Mouse (Mus musculus) heart, postnatal 10 days (tissue): ENCODE measurements at regions not wholly inside any gene's neighbourhood (a gene's known extent, or its start where the extent isn't known, plus 50 kb on each side); places are given as distances from the start of the nearest gene placed in this dataset.

ENCODE experiments used
- DNase-seq, 2 experiments: peaks; one replicate each; pipeline ENCODE4 v3.0.0; 2021
- intact Hi-C: fragments of 180-260 bp; cut with DNase I; formaldehyde crosslinking; loops from one replicate; pipeline ENCODE4 v1.15.1; 2025

GRCm38 (mm10) chr3:120123155-120123554 lies 338.9 kb upstream of the Ptbp2 start:
- intact Hi-C loops: no loop called here
- no peak for DNase-seq

- intact Hi-C loops: no loop called here
- DNase-seq: no peak
Measured at GRCm38 (mm10) chr3:120083171-120083932, 299.1 kb upstream of the Ptbp2 start.

- intact Hi-C loops: no loop called here
- DNase-seq: no peak
Measured at GRCm38 (mm10) chr3:120073528-120073927, 289.3 kb upstream of the Ptbp2 start.

GRCm38 (mm10) chr3:120065714-120066113 lies 281.4 kb upstream of the Ptbp2 start:
- intact Hi-C loops: no loop called here
- DNase-seq: peak; percentile 24 to 31

GRCm38 (mm10) chr3:120064854-120065480 lies 280.7 kb upstream of the Ptbp2 start:
- intact Hi-C loops: no loop called here
- peak; percentile 36 to 47 for DNase-seq

GRCm38 (mm10) chr3:120062264-120062663 lies 278.0 kb upstream of the Ptbp2 start:
- no peak for DNase-seq
- intact Hi-C loops: no loop called here

GRCm38 (mm10) chr3:120059959-120060358 lies 275.7 kb upstream of the Ptbp2 start:
- DNase-seq: no peak
- intact Hi-C loops: no loop called here

- intact Hi-C loops: no loop called here
- DNase-seq: no peak
Measured at GRCm38 (mm10) chr3:120055216-120056154, 271.2 kb upstream of the Ptbp2 start.

GRCm38 (mm10) chr3:120047238-120047637 lies 263.0 kb upstream of the Ptbp2 start:
- intact Hi-C loops: no loop called here
- DNase-seq: no peak

- intact Hi-C loops: no loop called here
- DNase-seq: no peak
Measured at GRCm38 (mm10) chr3:120037526-120037925, 253.3 kb upstream of the Ptbp2 start.

GRCm38 (mm10) chr3:120019826-120020683 lies 235.8 kb upstream of the Ptbp2 start:
- intact Hi-C loops: no loop called here
- no peak for DNase-seq

- no peak for DNase-seq
- intact Hi-C loops: no loop called here
Measured at GRCm38 (mm10) chr3:120015376-120015775, 231.1 kb upstream of the Ptbp2 start.

GRCm38 (mm10) chr3:120011861-120012260 lies 227.6 kb upstream of the Ptbp2 start:
- intact Hi-C loops: no loop called here
- no peak for DNase-seq

GRCm38 (mm10) chr3:120008110-120008509 lies 223.8 kb upstream of the Ptbp2 start:
- intact Hi-C loops: no loop called here
- DNase-seq: no peak

- no peak for DNase-seq
- intact Hi-C loops: no loop called here
Measured at GRCm38 (mm10) chr3:120004588-120004987, 220.3 kb upstream of the Ptbp2 start.

GRCm38 (mm10) chr3:120000281-120000680 lies 216.0 kb upstream of the Ptbp2 start:
- DNase-seq: no peak
- intact Hi-C loops: no loop called here

- DNase-seq: no peak
- intact Hi-C loops: no loop called here
Measured at GRCm38 (mm10) chr3:119996258-119996988, 212.2 kb upstream of the Ptbp2 start.

GRCm38 (mm10) chr3:119995781-119996180 lies 211.5 kb upstream of the Ptbp2 start:
- intact Hi-C loops: no loop called here
- peak; percentile 54 to 55 for DNase-seq

- intact Hi-C loops: no loop called here
Measured at GRCm38 (mm10) chr3:119987245-119987852, 203.1 kb upstream of the Ptbp2 start.

More at GRCm38 (mm10) chr3:119987245-119987852, 203.1 kb upstream of the Ptbp2 start:
- no peak for DNase-seq
